Mouse (Mus musculus): ENCODE results near the gene Bag2.

- no peak for TF ChIP-seq CTCF (IDR thresholded peaks at IDR 0.05; ENCODE audit: low read depth)
- TF ChIP-seq EP300 (optimal IDR thresholded peaks at IDR 0.05) = no peak
Observed at GRCm38 (mm10) chr1:33754089-33754488, 3.5 kb downstream of the Bag2 start.
